Mouse (Mus musculus) gastrocnemius, adult 18-20 months (tissue): ENCODE data around the gene 1700010B08Rik. TPM values are rescaled to one million over a fixed set of nuclear protein-coding genes. Genes with fewer than 3 reads are reported as not detected.

Experiments
- DNase-seq: peaks from one replicate; pipeline ENCODE4 v3.0.0; 2021; ENCODE audit warnings: low spot score
- total RNA-seq, 2 experiments: library from RNA; stranded (reverse); gene quantifications; 2 replicates each; pipeline ENCODE4 v1.2.3; 2021

Gene 1700010B08Rik
- total RNA-seq, 2 experiments from 2014 or later: not detected

DNA sequence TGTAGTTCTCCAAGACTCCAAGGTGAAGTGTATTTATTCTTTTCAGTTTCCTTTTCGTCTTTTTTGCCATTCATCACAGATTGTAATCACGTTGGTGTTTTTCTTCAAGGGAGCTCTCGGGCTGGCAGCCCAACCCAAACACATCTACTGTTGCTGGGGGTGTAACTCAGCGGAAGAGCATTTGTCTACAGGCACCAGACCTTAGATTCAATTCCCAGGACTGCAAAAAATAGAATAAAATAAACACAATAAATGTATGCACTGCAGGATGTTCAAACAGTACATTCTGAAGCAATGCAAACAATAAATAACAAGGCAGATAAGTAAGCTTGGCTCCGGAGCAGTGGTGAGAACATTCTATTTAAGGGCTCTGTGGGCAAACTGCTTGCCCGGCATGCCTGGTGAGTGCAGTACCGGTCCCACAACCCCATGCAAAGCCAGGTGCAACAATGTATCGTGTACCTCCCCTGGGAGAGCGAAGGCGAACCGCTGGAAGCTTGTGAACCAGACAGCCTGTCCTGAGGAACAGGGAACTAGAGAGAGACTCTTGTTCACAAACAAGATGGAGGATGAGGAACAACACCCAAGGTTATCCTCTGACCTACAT is 3.1 kb downstream of the 1700010B08Rik start:
- no peak for DNase-seq

DNA sequence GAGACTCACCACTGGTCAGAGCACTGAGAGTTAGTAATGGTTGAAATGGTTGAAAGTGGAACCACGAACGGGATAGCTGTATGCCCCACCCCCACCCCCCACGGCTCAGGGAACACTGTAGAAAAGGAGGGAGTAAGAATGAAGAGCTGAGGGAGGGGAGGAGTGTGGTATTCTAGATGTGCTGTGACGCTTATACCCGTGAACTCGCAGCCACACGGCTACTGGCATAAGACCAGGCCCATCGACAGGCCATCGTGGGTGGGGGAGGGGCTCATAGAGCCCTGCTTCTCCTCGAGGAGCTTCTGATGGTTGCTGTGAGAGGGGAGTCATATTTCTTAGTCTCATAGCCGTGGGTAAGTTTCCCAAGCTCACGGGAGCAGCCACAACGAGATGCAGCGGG is 5.2 kb downstream of the 1700010B08Rik start:
- no peak for DNase-seq

DNA sequence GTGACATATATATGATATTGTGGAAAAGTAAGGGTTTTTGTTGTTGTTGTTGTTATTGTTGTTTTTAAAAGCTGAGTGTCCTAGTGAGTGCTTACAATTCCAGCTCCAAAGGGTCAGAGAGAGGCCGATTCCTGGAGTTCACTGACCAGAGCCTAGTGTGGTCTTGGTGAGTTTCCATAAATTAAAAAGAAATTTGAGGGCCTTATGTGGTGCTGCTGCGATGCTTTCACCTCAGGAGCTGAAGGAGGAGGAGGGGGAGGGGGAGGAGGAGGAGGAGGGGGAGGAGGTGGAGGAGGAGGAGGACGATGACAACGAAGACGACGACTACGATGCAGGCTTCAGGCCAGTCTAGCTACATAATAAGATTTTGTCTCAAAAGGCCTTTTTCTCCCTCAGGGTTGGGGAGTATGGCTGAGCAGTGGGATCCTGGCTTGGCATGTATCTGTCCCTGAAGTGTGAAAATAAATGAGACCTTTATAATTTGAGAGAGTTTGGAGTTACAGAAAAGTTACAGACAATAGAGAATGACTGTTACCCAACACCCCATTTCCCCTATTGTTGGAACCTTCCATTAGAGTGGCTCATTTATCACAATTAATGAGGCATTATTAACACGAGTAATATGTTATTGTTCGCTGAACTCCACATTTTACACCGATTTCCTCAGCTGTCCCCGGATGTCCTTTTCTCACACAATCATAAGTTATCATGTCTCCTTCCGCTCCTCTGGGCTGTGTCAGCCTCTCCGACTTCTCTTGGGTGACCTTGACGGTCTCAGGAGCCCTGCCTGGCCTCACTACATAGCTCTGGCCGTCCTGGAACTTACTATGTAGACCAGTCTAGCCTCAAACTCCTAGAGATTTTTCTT is 6.0 kb downstream of the 1700010B08Rik start:
- no peak for DNase-seq

DNA sequence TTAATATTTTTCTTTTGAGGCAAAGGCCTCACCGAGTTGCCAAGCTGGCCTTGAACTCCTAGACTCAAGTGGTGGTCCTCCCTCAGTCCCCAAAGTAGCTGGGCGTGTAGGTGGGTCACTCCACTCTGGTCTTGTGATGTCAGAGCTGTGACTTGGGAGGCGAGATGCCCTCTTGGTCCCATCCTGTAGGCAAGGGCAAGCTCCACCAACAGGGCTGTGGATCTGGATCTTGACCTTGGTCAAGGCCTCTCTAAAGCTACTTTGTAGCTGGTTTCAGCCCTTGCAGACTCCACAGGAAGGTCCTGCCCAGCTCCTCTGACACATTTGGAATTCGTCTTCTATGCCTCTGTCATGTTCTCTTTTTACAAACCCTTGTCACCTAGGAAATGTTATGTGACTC is 6.6 kb downstream of the 1700010B08Rik start:
- no peak for DNase-seq

DNA sequence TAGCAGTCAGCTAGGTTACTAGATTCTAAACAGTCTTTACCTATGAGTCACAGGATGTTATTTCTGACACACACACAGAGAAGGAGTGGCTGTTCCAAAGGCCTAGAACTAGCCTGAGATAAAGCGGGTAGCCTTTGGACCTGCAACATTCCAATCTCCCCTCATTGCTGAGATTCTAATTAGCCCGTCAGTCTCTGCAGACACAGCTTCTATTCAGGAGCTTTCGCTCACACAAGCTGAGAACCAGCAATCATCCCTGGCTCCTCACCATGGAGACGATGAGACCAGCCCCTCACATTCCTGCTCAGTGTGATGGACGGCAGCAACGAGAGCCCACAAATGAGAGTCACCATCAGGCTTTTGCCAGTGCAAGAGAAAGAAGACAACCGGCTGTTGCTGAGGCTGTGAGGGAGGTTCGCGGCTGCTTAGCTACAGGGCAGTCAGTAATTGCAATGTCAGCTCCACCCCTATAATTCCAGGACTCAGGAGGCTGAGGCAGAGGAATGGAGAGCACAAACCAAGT is 11.3 kb downstream of the 1700010B08Rik start:
- no peak for DNase-seq

DNA sequence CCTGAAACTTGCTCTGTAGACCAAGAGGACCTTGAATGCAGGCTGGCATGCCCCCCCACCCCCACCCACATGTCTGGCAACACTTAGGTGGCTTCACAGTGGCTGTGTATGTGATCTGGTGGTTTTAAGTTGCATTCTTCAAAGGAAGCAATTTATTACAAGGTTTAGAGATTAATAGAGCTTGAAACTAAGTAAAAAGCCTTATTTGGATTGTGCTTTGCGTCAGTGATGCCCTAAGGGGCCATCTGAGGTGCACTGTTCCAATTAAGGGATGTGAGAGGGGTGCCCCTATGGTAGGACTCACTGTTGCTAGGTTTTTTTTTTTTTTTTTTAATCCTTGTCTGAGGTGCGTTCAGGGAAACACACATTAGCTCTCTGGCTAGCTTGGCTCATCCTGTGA is 15.2 kb downstream of the 1700010B08Rik start:
- no peak for DNase-seq

DNA sequence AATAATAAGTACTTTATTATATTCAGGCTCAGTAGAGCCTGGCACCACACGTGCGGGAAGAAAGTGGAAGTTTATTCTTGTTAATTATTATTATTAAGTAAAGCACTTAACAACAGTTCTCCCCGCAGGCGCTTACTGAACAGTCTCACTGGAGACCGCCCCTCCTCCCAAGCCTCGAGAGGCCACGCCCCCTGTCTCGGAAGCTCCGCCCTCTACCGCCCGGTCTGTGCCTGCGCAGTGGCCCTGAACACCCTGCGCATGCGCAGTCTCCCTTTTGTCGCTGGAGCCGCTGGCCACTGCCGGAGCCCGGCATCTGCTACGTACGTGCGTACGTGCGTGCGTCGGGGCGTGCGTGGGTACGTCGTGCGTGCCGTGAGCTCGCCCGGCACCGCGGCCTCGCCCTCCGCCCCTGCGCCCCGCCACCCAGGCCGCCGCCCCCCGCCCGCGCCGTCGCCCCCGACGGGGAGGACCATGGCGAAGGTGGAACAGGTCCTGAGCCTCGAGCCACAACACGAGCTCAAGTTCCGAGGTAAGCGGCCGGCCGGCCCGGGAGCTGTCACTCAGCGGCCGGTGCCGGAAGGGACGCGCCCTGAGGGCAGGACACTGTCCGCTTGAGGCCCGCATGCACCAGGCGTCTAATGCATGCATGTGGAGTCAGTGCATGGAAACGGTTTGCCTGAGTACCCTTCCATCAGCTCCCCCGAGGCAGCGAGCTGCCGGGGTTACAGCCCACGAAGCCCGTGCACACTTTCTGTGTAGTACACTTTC is 18.2 kb downstream of the 1700010B08Rik start, which contains the start of gene Vapb:
TSS of gene Vapb (plus strand) at position 290 of the 768 bp plus-strand sequence.
- DNase-seq: peak; percentile 99

DNA sequence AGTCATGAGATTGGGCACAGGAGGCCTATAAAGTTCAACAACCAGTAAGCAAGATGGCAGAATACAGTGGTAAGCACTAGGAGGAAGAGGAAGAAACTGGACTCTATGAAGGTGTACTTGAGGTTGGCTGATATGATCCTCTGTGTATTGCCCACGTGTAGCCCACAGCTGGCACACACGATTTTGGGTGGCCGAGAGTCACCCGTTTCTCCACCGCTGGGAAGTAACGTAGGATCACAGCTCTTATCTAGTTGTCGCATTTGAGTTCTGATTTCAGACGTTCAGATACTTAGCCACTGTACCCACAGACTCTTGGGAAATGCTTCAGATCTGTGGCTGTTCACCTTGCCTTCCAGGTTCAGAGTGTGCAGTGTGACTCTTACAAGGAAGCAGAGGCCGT is 19.0 kb downstream of the 1700010B08Rik start:
- DNase-seq: no peak

DNA sequence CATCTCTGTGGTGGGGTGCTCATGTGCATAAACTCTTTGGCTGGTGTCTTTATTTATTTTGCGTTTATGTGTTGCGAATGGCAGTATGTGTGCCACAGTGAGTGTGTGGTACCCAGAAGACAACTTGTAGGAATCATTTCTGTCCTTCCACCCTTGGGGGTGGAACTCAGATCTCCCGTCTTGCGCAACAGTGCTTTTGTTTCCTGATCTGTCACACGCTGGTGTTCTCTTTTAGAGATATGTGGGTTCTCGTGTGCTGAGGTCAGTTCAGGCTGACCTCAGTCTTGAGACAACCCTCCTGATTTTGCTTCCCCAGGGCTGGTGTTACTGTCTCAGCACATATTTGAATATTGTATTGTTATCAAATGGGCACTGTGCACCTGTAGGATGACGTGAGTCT is 19.9 kb downstream of the 1700010B08Rik start:
- no peak for DNase-seq

DNA sequence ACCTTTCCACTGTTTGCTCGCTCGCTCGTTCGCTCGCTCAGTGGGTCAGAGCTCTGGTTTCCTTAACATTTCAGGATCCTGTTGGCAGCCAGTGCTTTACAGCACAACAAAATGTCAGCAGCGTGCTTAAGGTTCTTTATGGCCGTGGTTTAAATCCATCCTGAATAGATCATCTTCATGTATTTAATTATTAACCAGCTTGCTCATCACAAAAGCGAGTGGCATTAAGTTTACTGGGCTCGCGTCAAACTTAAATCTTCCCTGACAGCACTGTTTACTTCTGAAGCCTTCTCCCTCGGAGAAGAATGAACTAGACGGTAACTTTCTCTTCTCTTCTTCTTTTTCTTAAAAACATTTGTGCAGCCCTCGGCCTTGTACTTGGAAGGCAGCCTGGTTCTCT is 22.9 kb downstream of the 1700010B08Rik start:
- peak; percentile 21 for DNase-seq

DNA sequence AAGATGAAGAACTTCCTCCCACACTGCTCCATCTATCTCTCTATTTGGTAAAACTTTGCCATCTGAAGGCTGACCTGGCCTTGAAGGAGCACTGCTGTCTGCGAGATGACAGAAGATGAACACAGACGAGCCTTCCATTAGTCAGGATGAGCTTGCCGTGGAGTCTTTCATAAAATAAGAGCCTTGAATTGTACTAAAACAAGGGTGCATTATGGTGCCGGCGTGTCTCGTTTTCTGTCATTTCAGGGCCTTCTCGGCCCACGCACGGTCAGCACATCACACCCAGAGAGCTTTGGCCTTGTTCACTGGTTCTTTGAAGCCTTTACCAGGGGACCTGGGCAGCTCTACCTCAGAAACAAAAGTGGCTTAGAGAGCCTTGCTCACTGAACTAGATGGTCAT is 23.5 kb downstream of the 1700010B08Rik start:
- no peak for DNase-seq

DNA sequence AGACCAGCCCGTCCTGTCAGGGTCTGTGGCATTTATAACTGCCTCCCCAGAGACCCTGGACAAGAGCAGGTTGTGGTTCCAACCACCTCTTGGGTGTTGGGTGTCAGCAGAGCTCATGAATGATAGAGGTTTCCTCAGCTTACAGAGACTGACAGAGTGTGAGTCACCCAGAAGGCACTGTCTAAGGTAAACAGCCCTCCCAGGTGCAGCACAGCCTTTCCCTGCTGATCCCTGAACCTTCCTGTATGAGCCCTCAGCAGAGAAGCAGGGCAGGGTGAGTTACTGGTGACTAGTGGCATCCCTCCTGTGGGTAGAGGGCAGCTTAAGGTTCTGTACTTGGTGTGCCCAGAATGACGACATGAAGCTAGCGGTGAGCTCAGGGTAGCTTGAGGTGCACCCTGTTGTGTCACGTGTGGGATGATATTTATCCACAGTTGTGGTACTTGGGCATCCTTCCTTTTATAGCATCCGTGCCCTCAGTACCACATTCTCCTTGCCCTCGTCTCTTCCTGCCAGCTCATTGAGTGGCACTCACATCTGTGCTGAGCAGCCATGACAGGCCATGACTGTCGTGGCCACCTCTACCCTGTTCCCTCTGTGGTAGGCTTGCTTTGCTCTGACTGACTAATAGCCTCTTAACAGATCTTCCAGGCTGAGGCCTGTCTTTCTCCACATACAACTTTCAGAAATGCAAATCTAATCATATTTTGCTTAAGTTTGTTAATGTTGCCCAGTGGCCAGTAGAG is 25.0 kb downstream of the 1700010B08Rik start:
- DNase-seq: no peak

DNA sequence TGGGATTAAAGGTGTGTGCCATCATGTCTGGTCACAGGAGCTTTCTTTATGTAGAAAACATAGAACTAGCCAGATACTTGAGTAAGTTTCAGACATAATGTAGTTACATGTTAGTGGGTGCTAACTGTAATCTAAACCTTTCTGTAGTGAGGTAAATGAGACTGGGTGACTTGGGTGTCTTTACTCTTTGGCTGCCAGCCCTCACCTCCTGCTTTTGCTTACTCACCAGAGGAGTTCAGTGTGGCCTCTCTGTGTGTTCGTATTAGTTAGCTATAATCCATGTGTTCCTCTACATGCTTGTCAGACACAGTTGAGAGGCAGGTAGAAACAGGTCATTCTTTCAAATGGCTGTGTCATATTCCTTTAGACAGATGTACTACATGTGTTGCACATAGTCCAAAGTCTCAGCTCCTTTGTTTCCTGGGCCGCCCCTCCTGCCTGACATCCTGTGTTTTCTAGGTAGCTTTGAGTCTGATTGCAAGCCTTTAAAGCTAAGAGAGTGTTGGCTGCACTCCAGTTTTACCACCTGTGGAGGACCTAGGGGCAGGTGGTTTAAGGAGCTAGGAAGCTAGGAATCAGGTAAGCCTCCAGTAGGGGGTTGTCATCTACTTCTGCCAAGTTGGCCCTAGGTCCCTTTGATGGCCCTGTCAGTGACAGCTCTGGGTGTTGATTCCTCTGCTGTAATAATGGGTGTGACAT is 29.9 kb downstream of the 1700010B08Rik start:
- DNase-seq: peak; percentile 55

DNA sequence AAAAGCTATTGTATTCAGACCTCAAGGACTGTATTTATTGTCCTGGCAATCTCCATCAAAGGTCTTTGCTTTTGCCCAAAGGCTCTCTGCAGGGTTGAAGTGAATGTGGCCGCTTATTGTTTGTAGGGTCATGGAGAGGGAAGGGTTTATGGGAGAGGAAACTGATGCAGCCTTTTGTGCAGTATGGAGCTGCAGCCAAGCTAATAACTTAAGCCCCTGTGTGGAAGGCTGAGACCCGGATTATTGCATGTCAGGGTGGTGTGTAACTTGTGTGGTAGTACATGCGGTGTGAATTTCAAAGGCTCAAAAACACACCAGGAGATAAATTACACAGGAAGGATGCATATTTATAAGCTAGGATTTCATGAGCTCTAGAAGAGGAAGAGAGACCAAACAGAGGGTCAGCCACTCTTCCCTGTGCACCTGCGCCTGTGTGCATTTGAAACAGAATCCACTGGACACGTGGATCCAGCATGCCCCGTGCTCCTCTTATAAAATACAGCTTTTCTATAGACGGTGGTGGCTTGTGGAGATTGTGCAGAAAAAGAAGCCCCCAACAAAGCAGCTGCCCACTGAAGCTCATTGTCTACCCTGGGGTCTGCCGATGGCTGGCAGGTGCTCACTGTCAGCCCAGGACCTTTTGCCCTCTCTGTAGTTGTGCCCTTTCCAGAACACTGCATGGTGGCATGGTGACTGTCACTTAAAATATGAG is 36.4 kb downstream of the 1700010B08Rik start:
- no peak for DNase-seq

DNA sequence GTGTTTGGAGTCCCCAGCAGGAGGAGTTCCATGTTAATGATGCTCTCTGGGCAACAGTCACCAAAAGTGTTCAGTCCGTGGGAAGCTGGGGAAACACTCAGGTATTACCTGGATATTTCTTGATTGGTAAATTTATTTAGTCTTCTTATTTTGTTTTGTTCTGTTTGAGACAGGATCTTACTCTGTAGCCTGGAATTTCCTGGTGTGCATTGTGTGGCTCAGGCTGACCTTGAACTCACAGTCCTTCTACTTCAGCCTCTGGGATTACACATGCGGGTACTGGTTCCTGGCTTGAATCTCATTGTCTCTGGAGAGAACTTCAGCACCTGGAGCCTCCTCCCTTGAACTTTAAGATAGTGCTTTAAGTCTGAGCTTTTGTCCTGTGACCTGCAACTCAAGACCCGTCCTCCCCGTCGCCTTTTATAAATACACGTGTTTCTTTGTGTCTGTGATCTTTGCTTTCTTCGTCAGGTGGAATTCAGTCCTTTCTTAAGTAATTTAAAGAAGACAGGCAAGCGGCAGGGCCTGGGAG is 38.5 kb downstream of the 1700010B08Rik start:
- no peak for DNase-seq

DNA sequence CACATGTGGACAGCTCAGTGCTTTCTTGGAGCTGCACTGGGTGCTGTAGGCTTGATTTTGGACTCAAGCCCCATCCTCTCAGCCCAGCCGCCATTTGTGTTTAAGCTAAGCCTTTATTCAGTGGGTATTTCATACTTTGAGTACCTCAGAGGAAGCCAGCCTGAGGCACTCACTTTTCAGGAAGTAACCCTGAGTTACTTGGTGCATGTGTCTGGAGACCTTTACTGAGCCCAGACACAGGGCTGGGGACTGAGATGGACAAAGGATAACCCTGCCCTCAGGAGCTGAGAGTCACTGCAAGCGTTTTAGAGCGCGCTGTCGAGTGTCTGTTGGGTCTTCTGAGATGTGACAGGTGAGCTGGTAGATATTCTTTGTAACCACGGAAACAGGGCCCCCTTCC is 41.4 kb downstream of the 1700010B08Rik start:
- no peak for DNase-seq

DNA sequence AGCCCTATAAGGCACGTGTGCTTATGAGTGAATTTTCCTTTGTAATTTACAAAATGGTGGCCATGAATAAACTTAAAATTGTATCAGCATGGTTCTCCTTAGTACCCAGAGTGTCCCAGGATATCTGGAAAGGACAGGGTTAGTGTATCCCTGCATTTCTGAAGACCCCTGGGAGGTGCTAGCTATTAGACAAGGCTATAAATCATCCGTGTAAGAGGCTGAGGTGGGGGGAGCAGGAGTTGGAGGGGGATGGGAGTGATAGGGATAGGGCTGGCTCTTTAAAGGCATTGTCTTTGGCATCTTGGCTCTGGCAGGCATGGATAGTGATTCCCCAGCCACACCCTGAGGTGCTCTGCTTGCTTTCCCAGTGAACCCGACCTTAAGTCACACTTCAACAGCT is 45.4 kb downstream of the 1700010B08Rik start:
- no peak for DNase-seq

DNA sequence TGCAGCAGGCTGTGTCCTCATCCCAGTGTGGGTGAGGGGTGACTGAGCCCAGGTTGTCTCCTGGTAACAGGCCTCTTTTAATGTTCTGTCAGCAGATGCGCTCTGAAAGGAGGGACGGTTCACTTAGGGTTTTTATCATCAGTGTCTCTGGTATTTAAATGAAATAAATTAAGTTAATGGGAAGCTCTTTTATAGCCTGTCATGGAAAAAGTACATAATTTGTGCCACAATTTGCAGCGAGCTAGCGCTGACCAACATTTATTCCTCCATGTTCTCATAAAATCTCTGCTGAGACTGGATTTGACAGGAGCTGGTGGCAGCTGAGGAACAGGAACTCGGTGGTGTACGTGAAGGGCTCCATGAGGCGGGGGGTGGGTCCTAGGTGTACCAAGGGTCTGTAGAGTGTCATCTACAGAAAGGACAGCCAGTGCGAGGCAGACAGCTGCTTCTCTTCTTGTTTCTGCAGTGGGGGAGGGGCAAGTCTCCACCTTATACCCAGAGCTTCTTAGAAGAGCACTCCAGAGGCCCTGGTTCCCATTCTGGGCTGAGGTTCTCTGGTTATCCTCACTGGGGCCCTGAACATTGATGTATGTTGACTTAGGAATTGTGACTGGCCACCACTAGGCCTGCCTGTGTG is 48.9 kb downstream of the 1700010B08Rik start:
- no peak for DNase-seq

DNA sequence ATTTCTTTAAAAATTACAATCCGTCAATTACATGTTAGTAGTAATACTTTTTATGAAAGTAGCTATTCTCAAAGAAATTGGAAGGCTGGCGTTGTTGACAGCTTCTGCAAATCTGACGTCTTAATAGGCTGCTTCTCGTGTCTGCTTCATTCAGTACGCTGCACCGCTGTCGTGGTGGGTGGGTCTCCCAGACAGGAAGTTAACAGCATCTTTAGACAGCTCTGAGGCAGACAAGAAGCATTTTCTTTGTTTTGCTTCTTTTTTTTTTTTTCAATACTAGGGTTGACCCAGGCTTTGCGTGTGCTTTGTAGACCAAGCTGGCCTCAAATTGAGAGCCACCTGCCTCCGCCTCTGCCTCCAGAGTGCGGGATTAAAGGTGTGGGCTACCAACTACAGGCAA is 50.0 kb downstream of the 1700010B08Rik start:
- no peak for DNase-seq
